Mouse (Mus musculus): ENCODE measurements around the gene Cd209c.

Cd209c gene

DNA sequence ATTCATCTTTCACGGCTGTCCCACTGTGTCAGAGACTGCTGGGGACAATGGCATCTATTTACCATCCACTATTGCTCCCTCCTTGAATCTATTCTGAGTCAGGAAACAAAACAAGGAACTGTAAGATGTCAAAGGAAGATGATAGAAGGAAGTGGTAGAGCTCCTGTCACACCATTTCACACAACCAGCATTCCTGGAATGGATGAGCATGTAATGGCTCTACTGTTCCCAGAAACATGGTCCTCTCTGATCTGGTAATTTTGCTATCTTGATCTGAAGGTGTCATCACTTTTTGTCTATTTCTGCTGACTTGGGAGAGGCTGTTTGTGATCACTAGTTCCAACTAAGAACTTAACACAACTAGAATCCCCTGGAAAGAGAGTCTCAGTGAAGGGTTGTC lies at the start of gene Cd209c:
Gene Cd209c (minus strand): TSS at position 101 of the 400 bp plus-strand sequence.
- DNase-seq (ENCODE audit: low spot score): no peak

DNA sequence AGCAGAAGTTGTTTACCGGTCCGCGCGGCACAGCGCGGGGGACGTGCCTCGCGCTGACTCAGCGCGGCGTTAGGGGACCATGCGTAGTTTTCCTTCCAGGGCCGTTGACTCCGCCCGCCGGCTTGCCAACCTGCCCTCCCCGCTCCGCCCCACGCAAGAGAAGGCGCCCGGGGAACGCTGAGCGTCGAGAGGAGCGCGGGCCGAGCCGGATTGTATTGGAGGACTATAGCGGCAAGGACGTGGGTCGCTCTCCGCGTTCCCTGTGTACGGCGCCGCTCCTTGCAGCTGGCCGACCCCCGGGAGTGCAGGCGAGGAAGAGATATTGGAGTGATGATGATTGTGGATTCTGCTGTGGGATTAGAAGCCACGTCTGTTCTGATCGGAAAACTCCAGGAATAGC lies 39.7 kb upstream of the Cd209c start:
- no peak for DNase-seq (ENCODE audit: low spot score)

DNA sequence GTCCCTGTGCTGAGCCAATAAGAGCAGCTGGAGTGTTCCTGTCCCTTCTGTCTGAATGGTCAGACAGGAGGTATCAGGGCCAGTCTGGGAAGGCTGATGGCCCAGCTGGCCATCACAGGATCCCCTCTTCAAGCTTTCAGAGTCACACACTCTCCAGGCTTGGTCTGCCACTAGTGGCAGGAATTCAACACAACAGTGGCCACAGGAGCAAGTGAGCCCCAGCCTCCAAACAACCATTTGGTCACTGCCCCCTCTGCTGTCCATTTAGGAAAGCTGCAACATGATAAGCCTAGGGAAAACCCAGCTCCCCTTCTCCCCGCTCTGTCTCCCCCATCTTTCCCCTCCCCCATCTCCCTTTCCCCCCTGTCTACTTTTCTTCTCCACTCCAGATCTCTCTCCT lies 1.5 kb upstream of the Cd209c start:
- DNase-seq (ENCODE audit: low spot score): peak; percentile 4

DNA sequence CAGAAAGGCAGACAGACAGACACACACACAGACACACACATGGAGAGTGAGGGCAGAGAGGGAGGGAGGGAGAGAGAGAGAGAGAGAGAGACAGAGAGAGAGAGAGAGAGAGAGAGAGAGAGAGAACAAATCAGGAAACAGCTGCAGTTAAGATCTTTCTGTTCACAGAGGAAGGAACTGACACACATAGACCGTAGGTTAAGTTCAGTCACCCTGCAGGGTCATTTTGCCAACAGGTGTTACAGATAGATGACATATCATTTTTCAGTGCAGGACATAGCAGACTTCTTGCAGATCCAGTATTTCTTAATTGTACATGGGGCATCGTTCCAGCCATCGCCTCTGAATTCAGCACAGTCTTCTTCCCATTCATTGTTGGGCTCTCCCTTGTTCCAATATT lies 14.5 kb downstream of the Cd209c start:
- DNase-seq (ENCODE audit: low spot score): no peak

GRCm38 (mm10) chr8:3926744-3927143 lies 27.8 kb downstream of the Cd209c start, which contains the start of gene Cd209b:
Gene Cd209b (minus strand): TSS chr8:3926844.
- no peak for DNase-seq (ENCODE audit: low spot score)
